Mouse (Mus musculus): Measurements from ENCODE around the gene Crp.

GRCm38 (mm10) chr1:172653900-172654299, 44.0 kb upstream of the Crp start:
- TF ChIP-seq CTCF (IDR thresholded peaks at IDR 0.05; ENCODE audit: low read depth): no peak
- TF ChIP-seq EP300 (optimal IDR thresholded peaks at IDR 0.05): no peak

Data from stomach, postnatal 0 days (tissue).